Mouse (Mus musculus) CH12.LX (cell line): ENCODE results near the gene Medag.

Experiments
- CTCF ChIP-seq, 2 experiments: IDR thresholded peaks in 1 of 2; conservative IDR thresholded peaks in 1 of 2; 2 replicates each; pipeline ENCODE4 v1.5.1; 2011 to 2012; ENCODE audit warnings: low read depth in 2 of 2, low read length in 2 of 2, improper control_type of control experiment in 1 of 2, inconsistent platforms in 1 of 2, mild to moderate bottlenecking in 1 of 2, moderate library complexity in 1 of 2
- ELF1 ChIP-seq: IDR thresholded peaks from 2 replicates; pipeline ENCODE4 v1.6.1; 2014; ENCODE audit warnings: low read depth, mild to moderate bottlenecking, inconsistent platforms, low read length, improper control_type of control experiment
- EP300 ChIP-seq: IDR thresholded peaks from 2 replicates; pipeline ENCODE4 v1.6.1; 2011; ENCODE audit warnings: low read length, improper control_type of control experiment
- HCFC1 ChIP-seq: IDR thresholded peaks from 2 replicates; pipeline ENCODE4 v1.6.1; 2012; ENCODE audit warnings: low read depth, mild to moderate bottlenecking, inconsistent platforms, low read length, improper control_type of control experiment
- MAX ChIP-seq: IDR thresholded peaks from 2 replicates; pipeline ENCODE4 v1.6.1; 2011; ENCODE audit warnings: low read length, improper control_type of control experiment
- NELFE ChIP-seq: IDR thresholded peaks from 2 replicates; pipeline ENCODE4 v1.6.1; 2011; ENCODE audit warnings: low read depth, low read length, improper control_type of control experiment
- TCF12 ChIP-seq: IDR thresholded peaks from 2 replicates; pipeline ENCODE4 v1.6.1; 2014; ENCODE audit warnings: low read depth, mild to moderate bottlenecking, inconsistent platforms, low read length, improper control_type of control experiment
- UBTF ChIP-seq: IDR thresholded peaks from 2 replicates; pipeline ENCODE4 v1.6.1; 2012; ENCODE audit warnings: low read depth, mild to moderate bottlenecking, inconsistent platforms, low read length, improper control_type of control experiment, moderate library complexity

DNA sequence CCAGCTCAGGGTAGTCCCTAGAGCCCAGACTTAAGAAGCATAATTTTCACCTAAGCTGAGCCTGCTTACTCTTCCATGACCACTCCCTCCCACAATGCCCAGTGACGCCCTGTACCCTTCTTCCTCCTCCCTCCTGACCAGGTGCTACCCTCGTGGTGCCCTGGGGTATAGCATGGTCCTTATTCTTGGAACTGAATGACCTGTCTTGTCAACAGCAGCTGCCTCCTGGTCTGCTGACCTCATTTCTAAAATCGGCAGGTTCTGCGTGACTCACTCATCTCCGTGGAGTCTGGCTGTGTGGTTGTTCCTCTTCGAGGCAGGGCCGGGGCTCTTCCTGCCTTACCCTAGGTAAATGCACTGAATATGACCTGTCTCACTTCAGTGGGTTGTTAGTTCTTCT lies 37.5 kb upstream of the Medag start:
- TF ChIP-seq CTCF (conservative IDR thresholded peaks at IDR 0.05 in 1 of 2, IDR thresholded peaks at IDR 0.05 in 1 of 2; ENCODE audit: low read depth in 2 of 2, low read length in 2 of 2), result no peak
- peak; percentile 72; the same call in 1 of the 2 replicates for TF ChIP-seq TCF12
- peak; percentile 21; the same call in 1 of the 2 replicates for TF ChIP-seq MAX
- peak; percentile 18; the same call in 1 of the 2 replicates for TF ChIP-seq ELF1
- TF ChIP-seq HCFC1, result no peak
- no peak for TF ChIP-seq NELFE
- peak; percentile 57; the same call in 1 of the 2 replicates for TF ChIP-seq EP300
- no peak for TF ChIP-seq UBTF
